Mouse (Mus musculus) midbrain, postnatal 0 days (tissue): Measurements from ENCODE around the gene Gm49373. TPM values are rescaled to one million over a fixed set of nuclear protein-coding genes. Genes with fewer than 3 reads are reported as not detected.

Experiments used
- ATAC-seq: fragments of 200-750 bp; cut with Nextera tagmentation; 2 replicates; pipeline ENCODE4 v1.8.0; 2017; ENCODE audit warnings: moderate number of reproducible peaks, mild to moderate bottlenecking, moderate TSS enrichment, moderate library complexity; ENCODE audit not compliant: low FRiP score
- DNase-seq: peaks from one replicate; pipeline ENCODE4 v3.0.0-alpha.2; 2015; ENCODE audit warnings: low spot score
- H3K27ac ChIP-seq: fragments of 300-500 bp; sonication (generic); 2 replicates; pipeline ENCODE4 v1.5.1; 2014; ENCODE audit warnings: low read depth, mild to moderate bottlenecking, low read length, mixed read lengths
- H3K27me3 ChIP-seq: fragments of 300-500 bp; sonication (generic); 2 replicates; pipeline ENCODE4 v1.6.1; 2014; ENCODE audit warnings: low read length, control low read depth, mixed read lengths; ENCODE audit not compliant: insufficient read depth
- H3K36me3 ChIP-seq: fragments of 300-500 bp; sonication (generic); 2 replicates; pipeline ENCODE4 v1.6.1; 2014; ENCODE audit warnings: low read length, control low read depth, mixed read lengths; ENCODE audit not compliant: insufficient read depth
- H3K4me1 ChIP-seq: fragments of 300-500 bp; sonication (generic); 2 replicates; pipeline ENCODE4 v1.6.1; 2014; ENCODE audit warnings: mild to moderate bottlenecking, control low read depth, antibody characterized with exemption, low read length, mixed read lengths; ENCODE audit not compliant: insufficient read depth
- H3K4me2 ChIP-seq: fragments of 300-500 bp; sonication (generic); 2 replicates; pipeline ENCODE4 v1.6.1; 2014; ENCODE audit warnings: low read depth, mild to moderate bottlenecking, low read length, mixed read lengths; ENCODE audit not compliant: poor library complexity, severe bottlenecking
- H3K4me3 ChIP-seq: fragments of 300-500 bp; sonication (generic); 2 replicates; pipeline ENCODE4 v1.5.1; 2014; ENCODE audit warnings: low read depth, mild to moderate bottlenecking, low read length, moderate library complexity
- H3K9ac ChIP-seq: fragments of 300-500 bp; sonication (generic); replicated peaks from 2 replicates; pipeline ENCODE4 v1.6.1; 2014; ENCODE audit warnings: mild to moderate bottlenecking, low read length, moderate library complexity, mixed read lengths; ENCODE audit not compliant: poor library complexity, severe bottlenecking
- H3K9me3 ChIP-seq: fragments of 300-500 bp; sonication (generic); 2 replicates; pipeline ENCODE4 v1.6.1; 2016; ENCODE audit warnings: low read length, control low read depth
- CTCF ChIP-seq: IDR thresholded peaks from 2 replicates; pipeline ENCODE4 v1.5.1; 2016; ENCODE audit warnings: antibody characterized with exemption, mild to moderate bottlenecking
- WGBS: fragments of 180-500 bp; shearing (Covaris S2); extraction: QIAGEN DNeasy Blood & Tissue Kit; methylation state at CpG from one replicate; pipeline ENCODE4 v1.1.7; 2014; 5-methylcytosine and 5-hydroxymethylcytosine counted together
- microRNA counts: library from miRNA; unstranded; fragments of <30 nt; microRNA quantifications from one replicate; lab custom pipeline; 2015
- microRNA-seq: library from miRNA; unstranded; fragments of <30 nt; microRNA quantifications from one replicate; pipeline ENCODE4, GENCODE M21; 2016; ENCODE audit warnings: borderline number of aligned reads
- polyA plus RNA-seq: library from polyadenylated mRNA; unstranded; fragments of >200 nt; fragmentation: Nextera tagmentation; extraction: Ambion mirVana; gene quantifications from 2 replicates; pipeline ENCODE4 v1.2.1, GENCODE M21; 2015
- total RNA-seq: library from RNA; depleted of rRNA; stranded (reverse); fragments of >200 nt; gene quantifications from 2 replicates; pipeline ENCODE4 v1.2.3, GENCODE M21; 2014; rRNA removed

Gene Gm49373
- total and polyA plus RNA-seq, 2 experiments from 2014 or later, result 0.94 to 2.7 TPM

DNA sequence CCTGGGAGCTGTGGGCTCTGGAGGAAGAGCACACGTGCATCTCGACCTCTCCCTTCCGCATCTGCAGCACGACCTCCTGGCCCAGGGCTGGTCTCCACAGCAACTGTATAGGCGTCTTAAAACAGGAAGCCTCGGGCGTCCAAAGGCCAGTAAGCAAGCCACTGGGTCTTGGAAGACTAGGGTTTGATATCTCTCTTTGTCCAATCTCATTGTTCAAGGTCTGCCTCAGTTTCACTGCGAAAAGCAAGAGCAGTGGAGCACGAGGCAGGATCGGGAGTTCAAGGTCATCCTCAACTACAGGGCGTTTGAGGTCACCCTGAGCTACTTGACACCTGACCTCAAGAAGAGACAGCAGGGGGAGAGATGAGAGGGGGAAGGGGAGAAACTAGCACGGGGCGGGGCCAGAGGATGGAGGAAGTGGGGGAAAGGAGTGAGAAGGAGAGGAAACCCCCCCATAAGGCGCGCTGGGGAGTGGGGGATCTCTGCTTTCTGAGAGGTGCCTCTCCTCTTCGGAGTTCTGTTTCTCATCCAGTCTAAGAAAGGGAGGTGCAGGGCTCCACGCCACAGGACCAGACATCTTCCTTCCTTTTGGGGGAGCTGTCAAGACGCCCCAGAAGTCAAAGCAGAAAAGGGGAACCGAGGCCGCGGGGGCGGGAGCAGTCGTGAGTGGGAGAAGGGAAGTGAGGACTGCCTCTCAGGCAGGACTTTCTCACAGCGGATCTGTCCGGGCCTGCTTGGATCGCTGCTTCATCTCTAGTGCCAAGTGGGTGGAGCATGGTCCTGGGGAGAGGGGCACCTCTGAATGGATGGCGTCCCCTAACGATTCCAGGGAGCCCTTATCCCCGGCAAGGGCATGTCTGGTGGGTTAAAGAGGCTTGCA is 58.0 kb downstream of the Gm49373 start:
- no peak; the same call in 1 of the 2 replicates for ATAC-seq

More for the DNA sequence above, 58.0 kb downstream of the Gm49373 start:
- 2% methylated on average over 28 of the region's 29 CpGs for WGBS
- Histone ChIP-seq H3K27ac (no peak overlapping the region), H3K27me3 (peaks cover 28% of the 10 kb centered on the region), H3K4me3 (0 out of 2 replicates have a peak overlapping the region, but pooled peaks have one; percentile 7), H3K9ac (no peak overlapping the region), H3K4me2 (peak overlapping the region; percentile 36), H3K4me1 (no peaks in the 10 kb centered on the region), H3K36me3 (no peaks in the 10 kb centered on the region), H3K9me3 (no peaks in the 10 kb centered on the region)
- no peak for TF ChIP-seq CTCF
- DNase-seq, result no peak

MicroRNAs within 50 kb of the gene (microRNA counts, 519-probe panel; counts per million panel counts)
- 528 counts per million, percentile 58 among the panel's probes with 10 or more counts for microRNA mmu-miR-1900 (lab: Ali Mortazavi, UCI)

Small RNAs within 50 kb of the gene (microRNA-seq; reads per million reads assigned to microRNA genes)
- gene Mir1900 (not detected), gene Mir7082 (not detected)

Other genes with a start within 250 kb of the Gm49373 start
- gene A230050P20Rik, start 204.5 kb downstream of the Gm49373 start, total RNA-seq, result 21.5 and 30.6 TPM in 2 replicates
- gene A230050P20Rik, start 204.5 kb downstream of the Gm49373 start, polyA plus RNA-seq, result 24.7 and 28.5 TPM in 2 replicates
- 10.0 and 12.4 TPM in 2 replicates for gene Angptl6, start 193.4 kb downstream of the Gm49373 start, total RNA-seq
- 13.4 and 17.0 TPM in 2 replicates for gene Angptl6, start 193.4 kb downstream of the Gm49373 start, polyA plus RNA-seq
- gene Ppan, start 184.9 kb downstream of the Gm49373 start, total RNA-seq, result 42.0 and 52.6 TPM in 2 replicates
- gene Ppan, start 184.9 kb downstream of the Gm49373 start, polyA plus RNA-seq, result 37.9 and 39.9 TPM in 2 replicates
- gene Eif3g, start 174.5 kb downstream of the Gm49373 start, total RNA-seq, result 95.7 and 102 TPM in 2 replicates
- gene Eif3g, start 174.5 kb downstream of the Gm49373 start, polyA plus RNA-seq, result 227 and 232 TPM in 2 replicates
- 94.6 and 97.7 TPM in 2 replicates for gene Dnmt1, start 113.2 kb downstream of the Gm49373 start, total RNA-seq
- gene Dnmt1, start 113.2 kb downstream of the Gm49373 start, polyA plus RNA-seq, result 40.8 and 42.1 TPM in 2 replicates
- 4.7 and 7.3 TPM in 2 replicates for gene S1pr2, start 96.3 kb downstream of the Gm49373 start, total RNA-seq
- 5.5 and 7.2 TPM in 2 replicates for gene S1pr2, start 96.3 kb downstream of the Gm49373 start, polyA plus RNA-seq
- 62.9 and 80.9 TPM in 2 replicates for gene Mrpl4, start 70.4 kb downstream of the Gm49373 start, total RNA-seq
- gene Mrpl4, start 70.4 kb downstream of the Gm49373 start, polyA plus RNA-seq, result 105 TPM in 2 replicates
- gene Icam1, start 57.1 kb downstream of the Gm49373 start, total RNA-seq, result 4.5 and 5.2 TPM in 2 replicates
- 3.4 and 3.6 TPM in 2 replicates for gene Icam1, start 57.1 kb downstream of the Gm49373 start, polyA plus RNA-seq
- not detected in 2 replicates for gene Icam4, start 43.7 kb downstream of the Gm49373 start, total RNA-seq
- 0.30 TPM in 1 of 2 replicates, not detected in the other for gene Icam4, start 43.7 kb downstream of the Gm49373 start, polyA plus RNA-seq
- gene Icam5, start 41.0 kb downstream of the Gm49373 start, total RNA-seq, result 6.3 and 7.7 TPM in 2 replicates
- 4.1 and 4.2 TPM in 2 replicates for gene Icam5, start 41.0 kb downstream of the Gm49373 start, polyA plus RNA-seq
- gene Zglp1, start 6.0 kb downstream of the Gm49373 start, total RNA-seq, result 10.7 TPM in 1 of 2 replicates, not detected in the other
- 0.20 TPM in 1 of 2 replicates, not detected in the other for gene Zglp1, start 6.0 kb downstream of the Gm49373 start, polyA plus RNA-seq
- 67.3 and 81.3 TPM in 2 replicates for gene Fdx1l, start 518 bp upstream of the Gm49373 start, total RNA-seq
- 86.5 and 95.3 TPM in 2 replicates for gene Fdx1l, start 518 bp upstream of the Gm49373 start, polyA plus RNA-seq
- 2.1 and 5.8 TPM in 2 replicates for gene Gm38431, start 18.9 kb upstream of the Gm49373 start, total RNA-seq
- 0.38 and 0.48 TPM in 2 replicates for gene Gm38431, start 18.9 kb upstream of the Gm49373 start, polyA plus RNA-seq
- gene Raver1, start 18.9 kb upstream of the Gm49373 start, total RNA-seq, result 38.7 and 41.0 TPM in 2 replicates
- 20.2 and 20.7 TPM in 2 replicates for gene Raver1, start 18.9 kb upstream of the Gm49373 start, polyA plus RNA-seq
- gene Tyk2, start 58.1 kb upstream of the Gm49373 start, total RNA-seq, result 9.8 and 9.9 TPM in 2 replicates
- gene Tyk2, start 58.1 kb upstream of the Gm49373 start, polyA plus RNA-seq, result 4.8 and 5.4 TPM in 2 replicates
- 29.0 and 37.7 TPM in 2 replicates for gene Cdc37, start 76.9 kb upstream of the Gm49373 start, total RNA-seq
- gene Cdc37, start 76.9 kb upstream of the Gm49373 start, polyA plus RNA-seq, result 179 and 186 TPM in 2 replicates
- 40.7 and 46.5 TPM in 2 replicates for gene Pde4a, start 92.6 kb upstream of the Gm49373 start, total RNA-seq
- gene Pde4a, start 92.6 kb upstream of the Gm49373 start, polyA plus RNA-seq, result 59.8 and 63.8 TPM in 2 replicates
- gene Keap1, start 166.3 kb upstream of the Gm49373 start, total RNA-seq, result 72.5 and 89.7 TPM in 2 replicates
- gene Keap1, start 166.3 kb upstream of the Gm49373 start, polyA plus RNA-seq, result 60.6 and 67.7 TPM in 2 replicates
- 4.2 and 5.2 TPM in 2 replicates for gene S1pr5, start 175.3 kb upstream of the Gm49373 start, total RNA-seq
- 2.7 and 2.9 TPM in 2 replicates for gene S1pr5, start 175.3 kb upstream of the Gm49373 start, polyA plus RNA-seq
- 20.3 and 26.6 TPM in 2 replicates for gene Atg4d, start 192.2 kb upstream of the Gm49373 start, total RNA-seq
- 26.3 and 32.6 TPM in 2 replicates for gene Atg4d, start 192.2 kb upstream of the Gm49373 start, polyA plus RNA-seq
- gene Kri1, start 214.9 kb upstream of the Gm49373 start, total RNA-seq, result 21.9 and 25.9 TPM in 2 replicates
- 11.7 and 13.0 TPM in 2 replicates for gene Kri1, start 214.9 kb upstream of the Gm49373 start, polyA plus RNA-seq
- gene Cdkn2d, start 218.3 kb upstream of the Gm49373 start, total RNA-seq, result 93.4 and 126 TPM in 2 replicates
- gene Cdkn2d, start 218.3 kb upstream of the Gm49373 start, polyA plus RNA-seq, result 141 and 146 TPM in 2 replicates
- gene Ap1m2, start 239.2 kb upstream of the Gm49373 start, total RNA-seq, result 3.9 and 4.7 TPM in 2 replicates
- 3.1 TPM in 2 replicates for gene Ap1m2, start 239.2 kb upstream of the Gm49373 start, polyA plus RNA-seq
- gene Slc44a2, start 247.6 kb upstream of the Gm49373 start, total RNA-seq, result 58.5 and 70.7 TPM in 2 replicates
- gene Slc44a2, start 247.6 kb upstream of the Gm49373 start, polyA plus RNA-seq, result 47.1 and 52.0 TPM in 2 replicates